Mouse (Mus musculus) kidney, postnatal 0 days (tissue): ENCODE data around the gene Lrrc3b. TPM values are rescaled to one million over a fixed set of nuclear protein-coding genes. Genes with fewer than 3 reads are reported as not detected.

Source experiments
- ATAC-seq: fragments of 200-750 bp; cut with Nextera tagmentation; replicated peaks from 2 replicates; pipeline ENCODE4 v1.8.0; 2017; ENCODE audit warnings: low read depth, moderate number of reproducible peaks, moderate TSS enrichment, moderate library complexity; ENCODE audit not compliant: low FRiP score
- DNase-seq: peaks from one replicate; pipeline ENCODE4 v3.0.0-alpha.2; 2016; ENCODE audit warnings: low spot score
- H3K27ac ChIP-seq: fragments of 300-500 bp; sonication (generic); 2 replicates; pipeline ENCODE4 v1.5.1; 2014; ENCODE audit warnings: mild to moderate bottlenecking
- H3K27me3 ChIP-seq: fragments of 300-500 bp; sonication (generic); 2 replicates; pipeline ENCODE4 v1.6.1; 2014; ENCODE audit warnings: low read length, mixed read lengths; ENCODE audit not compliant: insufficient read depth
- H3K36me3 ChIP-seq: fragments of 300-500 bp; sonication (generic); 2 replicates; pipeline ENCODE4 v1.6.1; 2014; ENCODE audit warnings: low read length, mixed read lengths; ENCODE audit not compliant: insufficient read depth
- H3K4me1 ChIP-seq: fragments of 300-500 bp; sonication (generic); replicated peaks from 2 replicates; pipeline ENCODE4 v1.6.1; 2014; ENCODE audit warnings: antibody characterized with exemption, low read length, mixed read lengths; ENCODE audit not compliant: insufficient read depth
- H3K4me2 ChIP-seq: fragments of 300-500 bp; sonication (generic); 2 replicates; pipeline ENCODE4 v1.6.1; 2014; ENCODE audit warnings: mild to moderate bottlenecking, low read length, moderate library complexity, mixed read lengths
- H3K4me3 ChIP-seq: fragments of 300-500 bp; sonication (generic); replicated peaks from 2 replicates; pipeline ENCODE4 v1.5.1; 2014; ENCODE audit warnings: low read depth, low read length
- H3K9ac ChIP-seq: fragments of 300-500 bp; sonication (generic); 2 replicates; pipeline ENCODE4 v1.6.1; 2014; ENCODE audit warnings: low read depth, low read length
- H3K9me3 ChIP-seq: fragments of 300-500 bp; sonication (generic); replicated peaks from 2 replicates; pipeline ENCODE4 v1.6.1; 2016; ENCODE audit warnings: low read length, inconsistent platforms, mixed read lengths
- CTCF ChIP-seq: IDR thresholded peaks from 2 replicates; pipeline ENCODE4 v1.5.1; 2016; ENCODE audit warnings: antibody characterized with exemption, low read depth, mild to moderate bottlenecking, moderate library complexity
- WGBS: fragments of 180-500 bp; shearing (Covaris S2); extraction: QIAGEN DNeasy Blood & Tissue Kit; methylation state at CpG from one replicate; pipeline ENCODE4 v1.1.7; 2014; 5-methylcytosine and 5-hydroxymethylcytosine counted together
- polyA plus RNA-seq: library from polyadenylated mRNA; unstranded; fragments of >200 nt; fragmentation: Nextera tagmentation; extraction: Ambion mirVana; gene quantifications from 2 replicates; pipeline ENCODE4 v1.2.1, GENCODE M21; 2015

The Lrrc3b gene
- 4.2 and 4.4 TPM in 2 replicates for polyA plus RNA-seq

DNA sequence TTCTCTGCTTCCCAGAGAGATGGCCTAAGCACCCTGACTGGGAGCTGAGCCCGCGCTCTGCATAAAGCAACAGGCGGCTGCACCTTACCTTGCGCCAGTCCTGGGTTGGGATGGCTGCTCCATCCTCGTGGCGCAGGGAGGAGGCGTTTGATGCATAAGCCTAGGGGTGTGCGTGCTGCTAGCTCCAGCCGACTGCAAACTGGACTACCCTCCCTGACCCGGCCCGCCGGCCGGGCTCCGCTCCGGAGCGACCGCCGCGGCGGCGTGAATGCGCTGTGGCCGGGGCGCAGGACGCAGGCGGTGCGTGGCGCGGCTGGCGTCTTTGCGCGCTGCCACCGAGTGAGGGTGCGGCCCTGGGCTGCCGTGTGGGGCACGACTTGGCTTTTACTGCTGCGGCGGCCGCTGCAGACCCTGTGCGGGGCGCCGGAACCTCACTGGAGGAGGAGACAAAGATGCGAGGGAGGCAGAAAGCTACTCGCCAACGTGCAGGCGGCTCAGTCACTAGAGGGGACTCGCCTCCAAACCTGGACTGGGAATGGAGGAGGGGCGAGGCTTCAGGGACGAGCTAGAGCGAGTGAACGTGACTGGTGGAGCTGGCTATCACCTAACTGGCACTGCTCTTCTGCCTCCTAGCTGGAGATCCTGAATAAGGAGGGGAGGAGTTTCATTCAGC, at the start of gene Lrrc3b:
Gene Lrrc3b (minus strand): TSS at position 503 of the 673 bp plus-strand sequence.
- no peak within 1 kb of the TSS for H3K27ac ChIP-seq
- no peaks in the 10 kb centered on the region for H3K36me3 ChIP-seq
- ATAC-seq (peak; percentile 64), DNase-seq (peak; percentile 49)
- H3K9ac ChIP-seq, result 0 out of 2 replicates have a peak within 1 kb of the TSS, but pooled peaks have one; percentile 28
- under 1% methylated on average over 51 of the region's 51 CpGs for WGBS
- H3K27me3 ChIP-seq, result peaks cover 12% of the 10 kb centered on the region; the same call in 1 of the 2 replicates
- no peaks in the 10 kb centered on the region for H3K9me3 ChIP-seq
- TF ChIP-seq CTCF, result 0 out of 2 replicates have a peak, but pooled peaks have one; percentile 15
- peaks cover 5% of the 10 kb centered on the region; the same call in 1 of the 2 replicates for H3K4me1 ChIP-seq
- peak within 1 kb of the TSS; percentile 51 for H3K4me3 ChIP-seq
- H3K4me2 ChIP-seq, result peak within 1 kb of the TSS; percentile 87

DNA sequence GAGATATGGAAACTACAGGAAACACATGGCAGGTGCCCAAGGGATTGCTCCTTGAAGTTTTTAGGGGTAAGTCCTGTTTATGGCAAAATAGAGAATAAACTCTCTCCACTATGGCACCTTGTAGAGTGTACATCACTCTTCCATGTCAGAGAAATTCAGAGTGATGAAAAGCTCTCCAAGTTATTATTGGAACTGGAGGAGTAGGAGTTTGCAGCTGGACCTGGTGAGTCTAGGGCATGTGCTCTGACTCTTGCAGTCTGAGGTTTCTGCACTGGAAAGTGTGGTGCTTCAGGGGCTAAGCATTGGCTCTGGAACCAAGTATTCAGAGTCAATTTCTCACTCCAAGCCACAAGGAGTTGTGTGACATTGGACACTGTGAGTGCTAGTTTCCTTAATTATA, 38.9 kb upstream of the Lrrc3b start:
- Histone ChIP-seq H3K27ac (no peak overlapping the region), H3K9me3 (no peaks in the 10 kb centered on the region), H3K27me3 (no peaks in the 10 kb centered on the region), H3K9ac (no peak overlapping the region), H3K4me3 (no peak overlapping the region), H3K36me3 (no peaks in the 10 kb centered on the region), H3K4me2 (no peak overlapping the region), H3K4me1 (no peaks in the 10 kb centered on the region)
- DNase-seq, result no peak
- TF ChIP-seq CTCF, result no peak
- ATAC-seq, result no peak

GRCm38 (mm10) chr14:15438096-15438484, 697 bp downstream of the Lrrc3b start:
- 0 out of 2 replicates have a peak overlapping the region, but pooled peaks have one; percentile 28 for H3K9ac ChIP-seq
- no peaks in the 10 kb centered on the region for H3K9me3 ChIP-seq
- ATAC-seq, result peak; percentile 41; the same call in 1 of the 2 replicates
- peaks cover 12% of the 10 kb centered on the region; the same call in 1 of the 2 replicates for H3K27me3 ChIP-seq
- no peak overlapping the region for H3K27ac ChIP-seq
- peak; percentile 8 for DNase-seq
- no peaks in the 10 kb centered on the region for H3K36me3 ChIP-seq
- peak overlapping the region; percentile 51 for H3K4me3 ChIP-seq
- WGBS, result 2% methylated on average over 11 of the region's 11 CpGs
- H3K4me2 ChIP-seq, result peak overlapping the region; percentile 87
- H3K4me1 ChIP-seq, result peaks cover 5% of the 10 kb centered on the region; the same call in 1 of the 2 replicates
- TF ChIP-seq CTCF, result no peak

GRCm38 (mm10) chr14:15437501-15437941, 1.3 kb downstream of the Lrrc3b start:
- 0 out of 2 replicates have a peak, but pooled peaks have one; percentile 35 for ATAC-seq
- Histone ChIP-seq H3K9me3 (no peaks in the 10 kb centered on the region), H3K9ac (no peak overlapping the region), H3K27ac (no peak overlapping the region), H3K4me2 (peak overlapping the region; percentile 87), H3K27me3 (peaks cover 12% of the 10 kb centered on the region; the same call in 1 of the 2 replicates), H3K4me1 (peaks cover 5% of the 10 kb centered on the region; the same call in 1 of the 2 replicates), H3K4me3 (peak overlapping the region; percentile 51), H3K36me3 (no peaks in the 10 kb centered on the region)
- no peak for DNase-seq
- 3% methylated on average over 15 of the region's 15 CpGs for WGBS
- TF ChIP-seq CTCF, result no peak

- ATAC-seq, result no peak
- no peak overlapping the region for H3K4me3 ChIP-seq
Measured at GRCm38 (mm10) chr14:15437046-15437445, 1.7 kb downstream of the Lrrc3b start.

GRCm38 (mm10) chr14:15436586-15436985, 2.2 kb downstream of the Lrrc3b start:
- H3K4me2 ChIP-seq, result no peak overlapping the region
- H3K27me3 ChIP-seq, result peaks cover 12% of the 10 kb centered on the region; the same call in 1 of the 2 replicates
- no peaks in the 10 kb centered on the region for H3K9me3 ChIP-seq
- 92% methylated on average over 4 of the region's 4 CpGs for WGBS
- no peak overlapping the region for H3K9ac ChIP-seq
- no peaks in the 10 kb centered on the region for H3K36me3 ChIP-seq
- TF ChIP-seq CTCF, result no peak
- ATAC-seq (no peak), DNase-seq (no peak)
- no peak overlapping the region for H3K4me3 ChIP-seq
- no peak overlapping the region for H3K27ac ChIP-seq
- H3K4me1 ChIP-seq, result peaks cover 5% of the 10 kb centered on the region; the same call in 1 of the 2 replicates

More at GRCm38 (mm10) chr14:15437046-15437445, 1.7 kb downstream of the Lrrc3b start:
- no peak overlapping the region for H3K9ac ChIP-seq
- H3K27me3 ChIP-seq, result peaks cover 12% of the 10 kb centered on the region; the same call in 1 of the 2 replicates
- 53% methylated on average over 4 of the region's 4 CpGs for WGBS
- no peaks in the 10 kb centered on the region for H3K9me3 ChIP-seq
- no peak overlapping the region for H3K27ac ChIP-seq
- DNase-seq, result no peak
- H3K4me1 ChIP-seq, result peaks cover 5% of the 10 kb centered on the region; the same call in 1 of the 2 replicates
- TF ChIP-seq CTCF, result no peak
- H3K4me2 ChIP-seq, result peak overlapping the region; percentile 87; the same call in 1 of the 2 replicates
- H3K36me3 ChIP-seq, result no peaks in the 10 kb centered on the region
